Mouse (Mus musculus): ENCODE measurements around the gene Rhox2b.
"Not testable (repeated sequence)": the region's sequence is repeated elsewhere in the genome, so short reads cannot be mapped to it uniquely, and the experiment has no call there.

Rhox2b gene

DNA sequence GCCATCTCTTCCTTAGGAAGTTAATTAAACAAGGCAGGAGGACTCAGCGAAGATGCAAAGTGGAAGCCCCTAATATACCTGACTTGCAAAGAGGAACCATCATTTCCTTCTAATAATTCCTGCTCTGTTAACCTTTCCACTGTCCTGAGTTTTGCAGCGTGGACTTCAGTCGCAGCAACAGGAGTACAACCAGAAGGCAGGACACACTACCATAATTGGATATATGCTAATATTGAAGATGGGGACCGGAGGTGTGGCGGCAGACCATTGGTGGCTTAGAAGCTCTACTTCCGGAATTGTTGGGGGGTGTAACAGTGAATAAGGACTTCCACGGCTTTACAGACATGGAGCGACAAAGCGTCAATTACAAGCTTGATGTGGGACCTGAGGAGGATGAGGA, at the start of gene Rhox2b:
TSS of gene Rhox2b (plus strand) at position 301 of the 400 bp plus-strand sequence.
- DNase-seq (ENCODE audit: low read depth, low spot score), result not testable (repeated sequence)

DNA sequence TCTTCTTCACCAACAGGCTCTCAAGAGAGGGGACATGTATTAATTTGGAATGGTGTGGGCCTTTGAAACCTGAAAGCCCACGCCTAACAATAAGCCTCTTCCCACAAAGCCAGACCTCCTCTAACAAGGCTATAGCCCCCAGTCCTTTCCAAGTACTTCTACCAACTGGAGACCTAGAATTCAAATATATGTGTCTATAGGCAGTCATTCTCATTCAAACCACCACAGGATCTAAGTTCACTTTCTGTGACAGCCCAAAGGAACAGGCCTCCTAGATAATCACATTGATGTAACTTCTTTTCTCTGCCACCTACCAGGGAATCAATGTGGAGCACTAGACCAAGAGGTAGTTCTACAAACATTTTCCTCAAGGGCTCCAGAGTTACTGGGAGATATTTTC, 32.1 kb upstream of the Rhox2b start, which contains the start of gene Rhox3a2:
TSS of gene Rhox3a2 (plus strand) at position 301 of the 400 bp plus-strand sequence.
- not testable (repeated sequence) for DNase-seq (ENCODE audit: low read depth, low spot score)

DNA sequence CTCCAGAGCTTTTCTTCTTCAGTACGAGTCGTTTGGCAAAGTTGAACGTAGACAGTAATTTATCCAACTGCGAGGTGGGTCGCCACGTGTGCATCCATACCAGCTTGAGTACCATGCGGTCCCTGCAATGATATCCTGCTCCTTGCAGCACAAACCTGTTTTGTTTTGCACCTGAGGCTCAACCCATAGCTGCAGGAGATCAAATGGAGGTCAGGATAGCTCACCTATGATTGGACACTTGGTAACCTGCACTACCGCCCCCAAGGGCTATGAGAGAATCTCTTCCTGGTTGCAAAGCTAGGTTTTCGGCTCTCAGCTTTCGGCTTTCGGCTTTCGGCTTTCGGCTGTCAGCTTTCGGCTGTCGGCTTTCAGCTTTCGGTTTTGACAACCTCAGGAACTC, 21.3 kb upstream of the Rhox2b start, which contains the start of gene Rhox4a2:
TSS of gene Rhox4a2 (plus strand) at position 301 of the 400 bp plus-strand sequence.
- not testable (repeated sequence) for DNase-seq (ENCODE audit: low read depth, low spot score)

DNA sequence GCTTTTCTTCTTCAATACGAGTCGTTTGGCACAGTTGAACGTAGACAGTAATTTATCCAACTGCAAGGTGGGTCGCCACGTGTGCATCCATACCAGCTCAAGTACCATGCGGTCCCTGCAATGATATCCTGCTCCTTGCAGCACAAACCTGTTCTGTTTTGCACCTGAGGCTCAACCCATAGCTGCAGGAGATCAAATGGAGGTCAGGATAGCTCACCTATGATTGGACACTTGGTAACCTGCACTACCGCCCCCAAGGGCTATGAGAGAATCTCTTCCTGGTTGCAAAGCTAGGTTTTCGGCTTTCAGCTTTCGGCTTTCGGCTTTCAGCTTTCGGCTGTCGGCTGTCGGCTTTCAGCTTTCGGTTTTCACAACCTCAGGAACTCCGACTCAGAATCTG, 20.3 kb downstream of the Rhox2b start, which contains the start of gene Rhox4b:
TSS of gene Rhox4b (plus strand) at position 301 of the 400 bp plus-strand sequence.
- DNase-seq (ENCODE audit: low read depth, low spot score), result not testable (repeated sequence)

DNA sequence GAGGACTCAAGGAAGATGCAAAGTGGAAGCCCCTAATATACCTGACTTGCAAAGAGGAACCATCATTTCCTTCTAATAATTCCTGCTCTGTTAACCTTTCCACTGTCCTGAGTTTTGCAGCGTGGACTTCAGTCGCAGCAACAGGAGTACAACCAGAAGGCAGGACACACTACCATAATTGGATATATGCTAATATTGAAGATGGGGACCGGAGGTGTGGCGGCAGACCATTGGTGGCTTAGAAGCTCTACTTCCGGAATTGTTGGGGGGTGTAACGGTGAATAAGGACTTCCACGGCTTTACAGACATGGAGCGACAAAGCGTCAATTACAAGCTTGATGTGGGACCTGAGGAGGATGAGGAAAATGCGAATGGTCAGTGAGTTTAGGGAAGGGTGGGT, 41.5 kb downstream of the Rhox2b start, which contains the start of gene Rhox2c:
TSS of gene Rhox2c (plus strand) at position 301 of the 400 bp plus-strand sequence.
- not testable (repeated sequence) for DNase-seq (ENCODE audit: low read depth, low spot score)

DNA sequence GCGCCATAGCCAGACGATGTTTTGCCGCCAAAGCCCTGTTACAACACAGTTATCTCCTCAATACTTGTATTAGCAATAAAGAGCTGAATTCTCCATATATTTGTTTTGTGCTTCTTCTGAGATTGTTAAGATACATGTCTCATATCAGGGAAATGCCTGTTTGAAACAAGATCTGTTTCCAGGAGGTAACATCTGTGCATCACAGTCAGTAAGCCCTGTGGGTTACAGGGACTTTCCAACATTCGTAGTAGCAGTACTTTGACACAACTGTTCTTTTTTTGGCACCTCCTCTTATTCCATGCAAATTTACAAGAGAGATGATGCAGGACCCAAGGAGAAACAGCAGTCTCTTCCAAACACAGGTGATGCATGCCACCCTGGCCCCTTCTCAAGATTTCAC, 46.4 kb downstream of the Rhox2b start, which contains the start of gene Rhox3c:
TSS of gene Rhox3c (plus strand) at position 301 of the 400 bp plus-strand sequence.
- not testable (repeated sequence) for DNase-seq (ENCODE audit: low read depth, low spot score)
